Mouse (Mus musculus): Measurements from ENCODE around the gene Wasf1. TPM values are rescaled to one million over a fixed set of nuclear protein-coding genes. Genes with fewer than 3 reads are reported as not detected.

The Wasf1 gene
- polyA plus RNA-seq, 1 experiment from 2014 or later: 29.7 TPM

- H3K4me2 ChIP-seq (replicated peaks): no peak overlapping the region
- no peak overlapping the region for H3K4me3 ChIP-seq
- 90% methylated on average over 5 of the region's 5 CpGs for WGBS
- H3K9ac ChIP-seq: no peak overlapping the region
- H3K36me3 ChIP-seq: peaks cover 10% of the 10 kb centered on the region
- H3K27ac ChIP-seq: no peak overlapping the region
- no peaks in the 10 kb centered on the region for H3K27me3 ChIP-seq
- peaks cover 4% of the 10 kb centered on the region; the same call in 1 of the 2 replicates for H3K9me3 ChIP-seq
- no peak for ATAC-seq (ENCODE audit: low FRiP score, low read depth)
- no peaks in the 10 kb centered on the region for H3K4me1 ChIP-seq
Measured at GRCm38 (mm10) chr10:40956206-40956605, 72.9 kb downstream of the Wasf1 start.

GRCm38 (mm10) chr10:40961365-40961764 is 78.1 kb downstream of the Wasf1 start:
- H3K36me3 ChIP-seq: no peaks in the 10 kb centered on the region
- H3K27ac ChIP-seq: no peak overlapping the region
- H3K9me3 ChIP-seq: peaks cover 4% of the 10 kb centered on the region; the same call in 1 of the 2 replicates
- no peak overlapping the region for H3K9ac ChIP-seq
- WGBS: 47% methylated on average over 6 of the region's 6 CpGs
- no peak overlapping the region for H3K4me3 ChIP-seq
- no peak overlapping the region for H3K4me2 ChIP-seq (replicated peaks)
- H3K27me3 ChIP-seq: no peaks in the 10 kb centered on the region
- H3K4me1 ChIP-seq: no peaks in the 10 kb centered on the region
- no peak for ATAC-seq (ENCODE audit: low FRiP score, low read depth)

GRCm38 (mm10) chr10:40962008-40962407 is 78.7 kb downstream of the Wasf1 start:
- no peak for ATAC-seq (ENCODE audit: low FRiP score, low read depth)
- 89% methylated on average over 4 of the region's 4 CpGs for WGBS
- H3K9me3 ChIP-seq: peaks cover 4% of the 10 kb centered on the region; the same call in 1 of the 2 replicates

GRCm38 (mm10) chr10:40964546-40964945 is 81.3 kb downstream of the Wasf1 start:
- Histone ChIP-seq H3K36me3 (no peaks in the 10 kb centered on the region), H3K27ac (no peak overlapping the region), H3K4me3 (no peak overlapping the region), H3K4me1 (peaks cover 5% of the 10 kb centered on the region; the same call in 1 of the 2 replicates), H3K4me2 (replicated peaks) (no peak overlapping the region), H3K9ac (no peak overlapping the region), H3K27me3 (no peaks in the 10 kb centered on the region), H3K9me3 (no peaks in the 10 kb centered on the region)
- ATAC-seq (ENCODE audit: low FRiP score, low read depth): no peak
- 71% methylated on average over 4 of the region's 4 CpGs for WGBS

More at GRCm38 (mm10) chr10:40962008-40962407, 78.7 kb downstream of the Wasf1 start:
- H3K4me3 ChIP-seq: no peak overlapping the region
- H3K36me3 ChIP-seq: no peaks in the 10 kb centered on the region
- H3K4me1 ChIP-seq: no peaks in the 10 kb centered on the region
- no peak overlapping the region for H3K4me2 ChIP-seq (replicated peaks)
- H3K9ac ChIP-seq: no peak overlapping the region
- no peaks in the 10 kb centered on the region for H3K27me3 ChIP-seq
- H3K27ac ChIP-seq: no peak overlapping the region

- Histone ChIP-seq H3K27ac (no peak overlapping the region), H3K9me3 (no peaks in the 10 kb centered on the region), H3K27me3 (no peaks in the 10 kb centered on the region), H3K4me3 (no peak overlapping the region), H3K4me1 (peaks cover 7% of the 10 kb centered on the region; the same call in 1 of the 2 replicates), H3K4me2 (replicated peaks) (no peak overlapping the region), H3K9ac (no peak overlapping the region), H3K36me3 (no peaks in the 10 kb centered on the region)
- no peak for ATAC-seq (ENCODE audit: low FRiP score, low read depth)
- 58% methylated on average over 8 of the region's 8 CpGs for WGBS
Measured at GRCm38 (mm10) chr10:40968551-40968950, 85.3 kb downstream of the Wasf1 start.

- ATAC-seq (ENCODE audit: low FRiP score, low read depth): no peak
- 3% methylated on average over 16 of the region's 16 CpGs for WGBS
- no peaks in the 10 kb centered on the region for H3K9me3 ChIP-seq
- H3K27me3 ChIP-seq: no peaks in the 10 kb centered on the region
- peaks cover 7% of the 10 kb centered on the region; the same call in 1 of the 2 replicates for H3K4me1 ChIP-seq
- H3K36me3 ChIP-seq: no peaks in the 10 kb centered on the region
- no peak overlapping the region for H3K27ac ChIP-seq
- H3K9ac ChIP-seq: peak overlapping the region; percentile 48
- peak overlapping the region; percentile 28 for H3K4me3 ChIP-seq
- H3K4me2 ChIP-seq (replicated peaks): peak overlapping the region; percentile 60
Measured at GRCm38 (mm10) chr10:40969372-40970033, 86.2 kb downstream of the Wasf1 start.

- 80% methylated on average over 12 of the region's 12 CpGs for WGBS
Measured at GRCm38 (mm10) chr10:40970601-40971245, 87.4 kb downstream of the Wasf1 start.

GRCm38 (mm10) chr10:40971256-40971655 is 88.0 kb downstream of the Wasf1 start:
- Histone ChIP-seq H3K27me3 (no peaks in the 10 kb centered on the region), H3K4me3 (no peak overlapping the region), H3K4me1 (peaks cover 7% of the 10 kb centered on the region; the same call in 1 of the 2 replicates), H3K9me3 (no peaks in the 10 kb centered on the region), H3K27ac (no peak overlapping the region), H3K36me3 (no peaks in the 10 kb centered on the region), H3K4me2 (replicated peaks) (no peak overlapping the region), H3K9ac (no peak overlapping the region)
- 78% methylated on average over 5 of the region's 5 CpGs for WGBS
- ATAC-seq (ENCODE audit: low FRiP score, low read depth): no peak

More at GRCm38 (mm10) chr10:40970601-40971245, 87.4 kb downstream of the Wasf1 start:
- Histone ChIP-seq H3K4me3 (no peak overlapping the region), H3K4me2 (replicated peaks) (no peak overlapping the region), H3K9me3 (no peaks in the 10 kb centered on the region), H3K27me3 (no peaks in the 10 kb centered on the region), H3K36me3 (no peaks in the 10 kb centered on the region), H3K9ac (no peak overlapping the region), H3K27ac (no peak overlapping the region), H3K4me1 (peaks cover 7% of the 10 kb centered on the region; the same call in 1 of the 2 replicates)
- ATAC-seq (ENCODE audit: low FRiP score, low read depth): no peak

GRCm38 (mm10) chr10:40983761-40984160 is 100.5 kb downstream of the Wasf1 start:
- Histone ChIP-seq H3K4me2 (replicated peaks) (no peak overlapping the region), H3K4me3 (no peak overlapping the region), H3K9me3 (no peaks in the 10 kb centered on the region), H3K36me3 (no peaks in the 10 kb centered on the region), H3K9ac (no peak overlapping the region), H3K27me3 (no peaks in the 10 kb centered on the region), H3K4me1 (no peaks in the 10 kb centered on the region; the same call in 1 of the 2 replicates), H3K27ac (no peak overlapping the region)
- no peak for ATAC-seq (ENCODE audit: low FRiP score, low read depth)

GRCm38 (mm10) chr10:40984600-40984999 is 101.3 kb downstream of the Wasf1 start:
- no peak overlapping the region for H3K27ac ChIP-seq
- H3K27me3 ChIP-seq: no peaks in the 10 kb centered on the region
- no peak overlapping the region for H3K4me3 ChIP-seq
- no peak overlapping the region for H3K4me2 ChIP-seq (replicated peaks)
- H3K4me1 ChIP-seq: no peaks in the 10 kb centered on the region; the same call in 1 of the 2 replicates
- ATAC-seq (ENCODE audit: low FRiP score, low read depth): no peak
- WGBS: 80% methylated on average over 3 of the region's 3 CpGs
- H3K9ac ChIP-seq: no peak overlapping the region
- no peaks in the 10 kb centered on the region for H3K9me3 ChIP-seq
- H3K36me3 ChIP-seq: no peaks in the 10 kb centered on the region

GRCm38 (mm10) chr10:40985350-40985749 is 102.1 kb downstream of the Wasf1 start:
- Histone ChIP-seq H3K36me3 (no peaks in the 10 kb centered on the region), H3K27me3 (no peaks in the 10 kb centered on the region), H3K4me3 (no peak overlapping the region), H3K4me2 (replicated peaks) (peak overlapping the region; percentile 35; the same call in 1 of the 2 replicates), H3K9me3 (no peaks in the 10 kb centered on the region), H3K4me1 (no peaks in the 10 kb centered on the region; the same call in 1 of the 2 replicates), H3K9ac (no peak overlapping the region), H3K27ac (no peak overlapping the region)
- WGBS: 22% methylated on average over 8 of the region's 13 CpGs
- no peak for ATAC-seq (ENCODE audit: low FRiP score, low read depth)

Measured in limb, embryonic 13.5 days (tissue).